Mouse (Mus musculus): ENCODE data around the gene Fgf16.

The Fgf16 gene

DNA sequence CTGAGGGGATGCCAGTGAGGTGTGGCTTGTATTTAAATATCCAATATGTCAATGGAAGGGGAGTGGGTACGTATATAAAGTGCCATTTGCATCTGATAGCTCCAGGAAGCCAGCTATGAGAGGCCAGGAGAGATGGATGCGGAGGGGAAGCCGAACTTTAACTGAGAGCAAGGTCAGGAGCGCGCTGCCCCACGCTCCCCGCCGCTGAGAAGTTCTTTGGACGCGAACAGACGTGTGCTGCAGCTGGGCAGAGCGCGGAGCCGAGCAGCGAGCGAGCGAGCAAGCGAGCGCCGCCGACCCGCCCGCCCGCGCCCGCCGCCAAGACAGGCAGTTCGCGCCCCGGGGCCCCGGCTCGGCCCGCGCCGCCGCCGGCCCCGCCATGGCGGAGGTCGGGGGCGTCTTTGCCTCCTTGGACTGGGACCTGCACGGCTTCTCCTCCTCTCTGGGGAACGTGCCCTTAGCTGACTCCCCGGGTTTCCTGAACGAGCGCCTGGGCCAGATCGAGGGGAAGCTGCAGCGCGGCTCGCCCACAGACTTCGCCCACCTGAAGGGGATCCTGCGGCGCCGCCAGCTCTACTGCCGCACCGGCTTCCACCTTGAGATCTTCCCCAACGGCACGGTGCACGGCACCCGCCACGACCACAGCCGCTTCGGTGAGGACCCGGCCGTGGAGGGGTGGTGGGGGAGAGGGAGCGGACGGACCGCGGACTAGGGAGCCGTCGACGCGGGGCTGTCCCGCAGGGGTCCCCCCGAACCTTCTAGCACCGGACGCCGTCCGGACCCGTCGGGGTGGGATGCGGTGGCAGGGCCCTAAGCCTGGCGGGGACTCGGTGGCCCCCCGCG, at the start of gene Fgf16:
Gene Fgf16 (plus strand): TSS at position 118 of the 843 bp plus-strand sequence.
- no peak for DNase-seq (ENCODE audit: low read depth, low spot score)

DNA sequence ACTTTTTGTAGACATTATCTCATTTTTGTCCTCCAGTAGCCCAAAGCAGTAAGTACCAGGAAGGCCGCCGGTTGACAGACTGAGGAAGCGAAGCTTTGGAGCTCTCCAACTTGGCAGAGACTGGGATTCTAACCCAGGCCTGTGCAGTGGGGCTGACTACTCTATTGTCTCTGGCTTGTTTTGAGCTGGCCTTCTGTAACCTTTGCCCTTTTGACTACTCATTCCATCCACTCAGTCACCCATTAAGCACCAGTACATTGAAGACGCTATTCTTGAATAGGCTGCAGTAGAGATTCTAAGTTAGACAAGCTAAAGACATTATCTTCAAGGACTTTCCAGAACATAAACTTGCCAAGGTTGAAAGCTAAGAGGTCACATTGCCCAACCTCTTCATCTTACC, 49.3 kb upstream of the Fgf16 start:
- no peak for DNase-seq (ENCODE audit: low read depth, low spot score)

DNA sequence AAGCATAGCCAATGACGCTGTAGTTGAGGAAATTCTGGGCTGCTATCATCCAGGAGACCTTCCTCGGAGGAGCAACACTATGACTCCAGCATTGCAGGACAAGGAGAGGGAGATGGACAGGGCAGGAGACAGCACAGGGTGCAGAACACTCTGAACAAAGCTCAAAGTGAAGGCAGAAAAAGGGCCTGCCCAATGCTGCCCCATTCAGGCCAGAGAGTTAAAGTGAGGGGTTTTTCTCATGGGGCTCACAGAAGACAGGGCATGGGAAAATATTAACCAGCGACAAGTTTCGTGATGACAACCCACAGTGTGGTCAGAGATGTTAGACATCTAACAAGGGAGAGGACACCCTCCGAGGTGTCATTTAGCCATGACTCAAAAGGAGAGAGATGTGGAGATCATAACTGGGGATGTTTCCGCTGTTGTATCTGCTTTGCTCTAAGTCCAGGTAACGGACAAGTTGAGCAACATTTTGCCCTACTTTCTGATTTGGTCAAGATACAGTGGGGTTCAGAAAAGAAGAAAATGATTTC, 48.2 kb upstream of the Fgf16 start:
- no peak for DNase-seq (ENCODE audit: low read depth, low spot score)

DNA sequence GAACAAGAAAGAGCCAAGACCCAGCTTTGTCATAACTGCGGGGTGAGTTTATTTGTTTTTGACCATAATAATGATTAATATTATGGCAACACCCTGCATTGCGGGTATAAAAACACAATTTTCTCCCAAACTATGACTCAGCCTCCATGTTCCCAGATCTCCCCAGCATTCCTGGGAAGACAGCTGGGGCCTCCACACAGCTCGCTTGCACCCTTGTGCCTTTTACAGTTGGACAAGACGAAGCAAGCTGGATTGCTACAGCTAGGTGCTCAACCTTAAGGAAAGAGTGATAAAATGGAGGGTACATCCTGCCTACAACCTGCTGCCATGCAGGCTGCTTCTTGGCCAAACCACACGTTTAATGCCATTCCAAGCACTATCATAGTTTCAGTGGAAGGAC, 45.7 kb upstream of the Fgf16 start:
- no peak for DNase-seq (ENCODE audit: low read depth, low spot score)

DNA sequence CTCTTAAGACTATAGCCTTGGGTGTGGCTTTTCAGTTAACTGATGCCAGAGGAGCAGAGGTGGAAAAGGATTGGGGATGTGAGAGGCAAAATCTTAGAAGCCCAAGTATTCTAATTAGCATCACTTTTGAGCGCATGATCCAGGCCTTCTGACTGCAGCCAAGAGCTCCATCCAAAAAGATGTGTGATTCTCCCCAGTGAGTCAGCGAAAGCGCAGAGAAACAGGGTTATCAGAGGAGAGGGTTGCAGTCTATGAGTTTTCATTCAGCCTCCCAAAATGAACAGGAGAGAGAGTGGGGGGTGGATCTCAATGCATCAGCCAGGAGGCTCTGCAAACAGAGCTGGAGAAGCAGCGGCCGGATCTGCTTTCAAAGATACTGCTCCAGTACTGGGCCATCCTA, 45.1 kb upstream of the Fgf16 start:
- DNase-seq (ENCODE audit: low read depth, low spot score), result no peak

DNA sequence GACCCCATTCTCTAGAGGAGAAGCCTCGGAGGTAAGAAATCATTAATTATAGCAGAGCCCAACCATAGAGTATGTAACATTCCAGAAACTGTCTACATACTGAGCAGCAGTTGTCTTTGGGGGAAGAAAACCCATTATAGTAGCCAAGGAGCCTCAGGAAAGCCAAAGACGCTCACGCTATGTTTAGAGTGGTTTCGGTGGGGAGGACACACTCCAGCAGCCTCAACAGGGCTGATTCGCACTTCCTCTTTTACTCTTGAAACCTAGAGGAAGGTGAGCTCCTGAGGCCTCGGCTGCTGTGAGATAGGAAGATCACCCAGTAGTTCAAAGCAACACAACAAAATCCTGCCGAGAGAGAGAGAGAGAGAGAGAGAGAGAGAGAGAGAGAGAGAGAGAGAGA, 39.9 kb upstream of the Fgf16 start:
- DNase-seq (ENCODE audit: low read depth, low spot score), result no peak

DNA sequence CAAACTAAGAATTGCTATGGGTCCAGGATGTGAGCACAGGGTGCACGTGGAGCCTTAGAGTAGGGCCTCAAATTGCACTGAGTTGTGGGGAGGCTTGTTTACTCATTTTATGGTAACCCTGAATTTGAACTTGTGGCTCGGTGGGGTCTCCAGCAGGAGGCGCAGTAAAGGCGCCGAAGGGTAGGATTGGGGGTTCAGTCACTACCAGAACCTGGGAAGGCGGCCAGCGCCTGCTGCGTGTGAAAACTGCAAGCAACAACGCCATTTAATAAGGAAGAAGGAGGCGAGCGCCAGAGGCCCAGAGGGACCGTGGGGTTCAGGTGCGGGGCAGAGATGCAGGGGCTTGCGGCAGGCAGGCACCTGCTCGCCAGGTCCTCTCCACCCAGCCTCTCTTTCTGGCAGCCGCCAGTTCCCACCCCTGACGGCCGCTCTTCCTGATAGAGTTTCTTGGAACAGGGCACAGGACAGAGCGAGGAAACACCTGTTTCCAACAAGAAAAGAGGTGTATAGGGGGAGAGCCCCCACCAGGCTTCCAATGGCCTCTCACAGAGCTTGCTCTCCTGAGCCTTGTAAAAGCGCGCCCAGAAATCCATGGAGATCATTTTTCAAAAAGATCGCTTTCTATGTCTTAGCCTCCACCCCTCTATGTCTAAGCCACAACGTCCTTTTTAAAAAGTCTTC, 1.1 kb upstream of the Fgf16 start:
- no peak for DNase-seq (ENCODE audit: low read depth, low spot score)

DNA sequence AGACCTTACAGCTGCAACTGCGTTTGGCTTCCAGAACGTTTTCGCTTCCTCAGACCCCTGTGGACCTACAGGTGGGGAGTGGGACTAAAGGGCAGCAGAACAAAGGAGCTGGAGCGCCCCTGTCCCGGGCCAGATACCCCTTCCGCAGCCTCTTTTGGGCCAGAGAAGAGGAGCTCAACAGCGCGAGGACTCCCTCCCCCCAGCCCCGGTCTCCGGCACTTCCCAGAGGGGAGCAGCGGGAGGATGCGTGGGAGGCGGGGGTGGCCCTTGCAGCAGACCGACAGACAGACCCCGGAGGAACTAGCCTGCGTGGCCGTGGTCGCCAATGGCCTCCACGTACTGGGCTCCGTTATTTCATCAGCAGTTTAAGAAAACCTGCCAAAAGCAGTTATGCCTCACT, 467 bp upstream of the Fgf16 start:
- DNase-seq (ENCODE audit: low read depth, low spot score), result no peak

DNA sequence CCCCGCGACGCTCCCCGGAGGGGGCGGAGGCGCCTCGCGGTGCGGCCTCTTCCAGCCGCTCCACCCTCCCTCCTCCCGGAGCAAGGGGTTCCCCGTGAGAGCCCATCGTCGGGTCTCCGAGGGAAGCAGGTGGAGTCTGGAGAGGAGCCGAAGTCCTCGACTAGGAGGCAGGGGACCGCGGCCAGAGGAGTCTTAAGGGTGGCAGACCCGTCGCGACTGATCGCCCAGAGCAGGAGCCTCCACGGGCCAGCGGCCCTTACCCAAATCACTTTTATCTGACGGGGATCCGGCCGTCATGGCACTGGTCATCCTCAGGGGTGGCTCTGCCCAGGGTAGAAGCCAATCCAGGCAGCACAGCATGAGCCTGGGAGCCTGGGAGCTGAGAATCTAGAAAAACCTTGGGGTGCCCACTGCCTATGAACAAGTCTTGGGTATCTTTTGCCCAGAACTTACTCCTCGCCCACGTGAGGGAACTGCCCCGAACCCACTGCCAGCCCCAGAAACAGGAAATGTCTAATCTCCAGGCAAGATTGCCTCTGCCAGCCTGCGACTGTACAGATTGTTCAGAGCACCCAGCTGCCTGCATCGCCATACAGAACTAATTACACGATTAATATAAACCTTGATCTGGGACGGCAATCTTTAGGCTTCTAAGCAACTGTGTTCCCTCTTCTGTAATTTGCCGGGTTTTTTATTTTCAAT, 1.1 kb downstream of the Fgf16 start:
- no peak for DNase-seq (ENCODE audit: low read depth, low spot score)

DNA sequence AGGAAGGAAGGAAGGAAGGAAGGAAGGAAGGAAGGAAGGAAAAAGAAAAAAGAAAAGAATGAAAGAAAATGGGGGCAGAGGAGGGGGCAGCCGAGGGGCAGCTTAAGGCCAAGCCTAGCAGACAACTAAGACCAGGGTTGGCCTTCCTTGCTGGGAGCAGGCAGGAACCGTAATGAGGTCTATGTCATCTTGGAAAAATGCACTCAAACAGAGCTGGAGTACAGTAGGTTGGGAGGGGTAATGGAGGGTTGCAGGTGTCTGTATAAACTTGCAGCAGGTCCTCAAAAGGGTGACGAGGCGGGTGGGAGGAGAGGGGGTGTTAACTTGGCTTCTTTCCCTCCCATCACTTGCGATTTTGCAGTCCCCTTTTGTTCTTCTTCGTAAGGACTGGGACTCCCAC, 1.9 kb downstream of the Fgf16 start:
- no peak for DNase-seq (ENCODE audit: low read depth, low spot score)

DNA sequence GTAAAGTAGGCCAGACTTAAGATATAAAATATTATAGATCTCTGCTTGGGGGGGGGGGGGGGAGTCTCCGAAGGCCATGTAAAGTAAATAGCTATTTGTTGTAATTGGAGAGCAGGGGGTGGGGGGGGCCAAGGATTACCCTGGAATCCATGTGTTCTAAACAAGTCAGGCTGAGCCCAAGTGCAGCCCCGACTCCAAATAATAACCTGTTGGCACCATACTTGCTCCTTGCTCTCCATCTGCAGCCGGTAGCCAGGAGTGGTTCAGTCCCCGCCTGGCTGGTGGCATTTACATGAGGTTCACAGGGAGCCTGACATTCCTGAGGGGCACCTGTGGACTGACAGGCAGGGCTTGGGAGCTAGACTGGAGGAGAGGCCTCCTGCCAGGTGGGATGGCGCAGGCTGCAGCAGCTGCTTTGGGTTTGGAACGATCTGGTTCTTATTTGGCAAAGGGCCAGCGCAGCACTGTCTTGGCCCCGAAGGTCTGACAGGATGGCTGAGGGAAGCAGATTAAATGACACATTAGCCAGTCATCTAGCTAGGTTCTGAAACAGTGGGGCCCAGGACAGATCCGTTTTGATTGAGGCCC, 3.2 kb downstream of the Fgf16 start:
- DNase-seq (ENCODE audit: low read depth, low spot score), result peak; percentile 33

DNA sequence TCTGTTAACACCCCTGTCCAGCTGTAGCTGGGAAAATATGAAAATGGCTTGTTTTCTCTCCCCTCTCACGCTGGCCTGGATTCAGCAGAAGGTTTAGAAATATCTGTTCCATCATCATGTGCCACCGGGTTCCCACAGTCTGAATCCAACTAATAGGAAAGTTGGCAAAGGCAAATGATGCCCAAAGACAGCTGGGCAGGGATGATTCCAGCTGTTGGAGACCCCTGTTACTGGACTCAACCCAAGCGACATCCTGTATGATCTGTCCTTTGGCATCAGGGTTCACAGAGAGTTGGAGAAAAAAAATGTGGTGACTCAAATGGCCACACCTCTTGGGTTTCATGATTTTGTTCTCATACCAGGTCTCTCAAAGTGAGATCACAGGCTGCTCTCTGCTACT, 3.9 kb downstream of the Fgf16 start:
- no peak for DNase-seq (ENCODE audit: low read depth, low spot score)

DNA sequence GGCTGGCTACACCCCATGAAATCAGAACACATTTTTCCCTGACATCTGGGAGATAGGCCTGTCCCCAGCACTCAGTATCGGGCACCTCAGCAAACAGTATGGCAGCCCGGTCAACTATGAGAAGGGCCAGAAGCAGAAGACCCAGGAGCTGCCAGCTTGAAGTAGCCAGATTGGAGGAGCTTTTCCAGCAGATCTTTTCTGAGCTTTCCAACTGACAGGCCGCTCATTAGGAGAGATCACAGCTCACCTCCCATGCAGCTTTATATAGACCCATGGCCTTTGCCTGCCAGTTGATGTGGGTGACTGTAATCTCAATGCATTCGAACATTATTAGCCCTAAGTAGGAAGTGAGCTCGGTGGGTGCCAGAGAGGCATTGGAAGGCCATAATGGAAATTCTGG, 9.2 kb downstream of the Fgf16 start:
- no peak for DNase-seq (ENCODE audit: low read depth, low spot score)

DNA sequence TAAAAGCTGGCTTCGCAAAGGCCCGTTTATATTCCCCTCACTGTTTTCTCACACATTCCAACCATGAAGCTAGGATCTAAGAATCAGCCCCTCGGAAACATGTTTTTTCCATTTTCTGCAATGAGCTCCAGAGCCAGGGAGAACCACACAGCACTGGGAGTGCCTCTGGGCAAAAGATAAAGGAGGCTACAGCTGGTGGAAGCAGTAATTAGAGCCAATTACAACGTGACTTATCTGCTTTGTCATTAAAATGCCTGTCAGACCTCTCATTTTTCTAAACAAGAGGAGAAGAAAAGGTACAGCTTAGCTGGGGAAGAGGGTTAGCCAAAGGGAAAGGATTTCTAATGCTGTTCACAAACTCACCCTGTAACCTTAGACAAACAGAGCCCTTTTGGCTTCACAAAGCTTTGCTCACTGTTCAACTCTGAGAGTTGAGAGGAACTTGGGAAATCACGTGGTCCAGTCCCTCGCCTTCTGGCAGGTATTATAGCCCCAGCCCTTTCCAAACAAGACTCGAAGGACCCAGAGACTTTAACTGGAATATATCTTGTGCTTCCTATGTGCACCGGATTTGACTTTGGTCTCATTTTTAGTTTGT, 30.8 kb downstream of the Fgf16 start:
- DNase-seq (ENCODE audit: low read depth, low spot score), result no peak

DNA sequence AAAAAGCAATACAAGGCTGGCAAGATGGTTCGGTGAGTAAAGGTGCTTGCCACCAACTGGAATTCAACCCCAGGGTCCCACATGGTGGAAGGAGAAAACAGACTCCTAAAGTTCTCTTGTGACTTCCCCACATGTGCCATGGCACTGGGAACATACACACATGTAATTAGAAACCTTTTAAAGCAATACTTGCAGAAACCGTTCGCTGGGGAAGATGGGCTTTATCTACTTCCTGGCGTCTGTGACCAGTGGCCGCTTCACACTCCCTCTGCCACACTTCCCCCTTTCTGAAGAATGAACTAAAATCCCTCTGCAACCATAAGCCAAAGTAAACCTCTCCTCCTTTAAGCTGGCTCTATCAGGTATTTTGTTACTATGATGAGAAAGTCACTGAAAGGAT, 60.4 kb downstream of the Fgf16 start:
- DNase-seq (ENCODE audit: low read depth, low spot score), result no peak

All from forelimb bud, embryonic 11.5 days (tissue).